Mouse (Mus musculus) embryonic fibroblast, embryonic 13.5 days (primary cell): ENCODE data around the gene Gcsam.

ENCODE experiments used
- CTCF ChIP-seq: IDR thresholded peaks from 2 replicates; pipeline ENCODE4 v1.5.1; 2011; ENCODE audit warnings: mild to moderate bottlenecking, control low read depth, low read length, moderate library complexity, borderline replicate concordance; ENCODE audit not compliant: insufficient read depth
- POLR2A ChIP-seq: IDR thresholded peaks from 2 replicates; pipeline ENCODE4 v1.6.1; 2011; ENCODE audit warnings: low read depth, mild to moderate bottlenecking, control low read depth, low read length, moderate library complexity

DNA sequence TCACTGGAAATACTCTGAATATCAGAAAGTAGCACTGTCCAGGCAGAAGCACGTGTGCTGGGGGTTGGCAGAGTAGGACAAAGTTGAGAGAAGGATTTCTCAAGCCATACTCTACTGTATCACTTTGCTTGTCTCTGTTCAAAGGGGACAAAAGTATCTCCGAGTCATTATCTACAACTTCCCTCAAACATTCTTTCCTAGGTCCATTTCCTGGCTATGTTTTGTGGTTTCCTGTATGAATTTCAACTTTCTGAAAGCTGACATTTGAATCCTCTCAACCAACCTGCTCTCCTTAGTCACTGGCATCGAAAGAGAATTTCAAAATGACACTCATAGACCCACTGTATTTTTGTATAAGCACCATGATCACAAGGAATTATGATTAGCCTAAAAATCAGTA is 58.0 kb downstream of the Gcsam start:
- TF ChIP-seq CTCF (no peak), POLR2A (no peak)
